Mouse (Mus musculus) stomach, embryonic 14.5 days (tissue): ENCODE data around the gene Sgms1. TPM values are rescaled to one million over a fixed set of nuclear protein-coding genes. Genes with fewer than 3 reads are reported as not detected.

Experiments used
- ATAC-seq: fragments of 200-750 bp; cut with Nextera tagmentation; 2 replicates; pipeline ENCODE4 v1.8.0; 2017; ENCODE audit warnings: low read depth, moderate TSS enrichment; ENCODE audit not compliant: insufficient number of reproducible peaks, insufficient read depth, low FRiP score
- H3K27ac ChIP-seq: fragments of 300-500 bp; sonication (generic); 2 replicates; pipeline ENCODE4 v1.5.1; 2014; ENCODE audit warnings: mild to moderate bottlenecking, low read length, moderate library complexity, mixed read lengths
- H3K27me3 ChIP-seq: fragments of 300-500 bp; sonication (generic); 2 replicates; pipeline ENCODE4 v1.6.1; 2014; ENCODE audit warnings: low read length, control low read depth, mixed read lengths; ENCODE audit not compliant: control insufficient read depth, insufficient read depth
- H3K36me3 ChIP-seq: fragments of 300-500 bp; sonication (generic); 2 replicates; pipeline ENCODE4 v1.6.1; 2014; ENCODE audit warnings: mild to moderate bottlenecking, control low read depth, low read length, moderate library complexity, mixed read lengths; ENCODE audit not compliant: control insufficient read depth, insufficient read depth
- H3K4me1 ChIP-seq: fragments of 300-500 bp; sonication (generic); 2 replicates; pipeline ENCODE4 v1.6.1; 2014; ENCODE audit warnings: low read length, control low read depth, mixed read lengths; ENCODE audit not compliant: control insufficient read depth, insufficient read depth
- H3K4me2 ChIP-seq: fragments of 300-500 bp; sonication (generic); replicated peaks from 2 replicates; pipeline ENCODE4 v1.6.1; 2014; ENCODE audit warnings: low read depth, low read length, control low read depth
- H3K4me3 ChIP-seq: fragments of 300-500 bp; sonication (generic); 2 replicates; pipeline ENCODE4 v1.5.1; 2014; ENCODE audit warnings: low read depth, low read length, control low read depth
- H3K9ac ChIP-seq: fragments of 300-500 bp; sonication (generic); replicated peaks from 2 replicates; pipeline ENCODE4 v1.6.1; 2014; ENCODE audit warnings: low read depth, mild to moderate bottlenecking, control low read depth, low read length, moderate library complexity, mixed read lengths
- H3K9me3 ChIP-seq: fragments of 300-500 bp; sonication (generic); 2 replicates; pipeline ENCODE4 v1.6.1; 2016; ENCODE audit warnings: low read depth, low read length, control low read depth; ENCODE audit not compliant: control insufficient read depth
- WGBS: fragments of 180-500 bp; shearing (Covaris S2); extraction: QIAGEN DNeasy Blood & Tissue Kit; methylation state at CpG from one replicate; pipeline ENCODE4 v1.1.7; 2014; 5-methylcytosine and 5-hydroxymethylcytosine counted together
- polyA plus RNA-seq: library from polyadenylated mRNA; unstranded; fragments of >200 nt; fragmentation: Nextera tagmentation; extraction: Ambion mirVana; gene quantifications from 2 replicates; pipeline ENCODE4 v1.2.1, GENCODE M21; 2014

The Sgms1 gene
- polyA plus RNA-seq, 1 experiment from 2014 or later = 50.9 TPM

GRCm38 (mm10) chr19:32164128-32164527 lies 225.4 kb downstream of the Sgms1 start:
- Histone ChIP-seq H3K9me3 (no peaks in the 10 kb centered on the region), H3K27ac (no peak overlapping the region), H3K9ac (no peak overlapping the region), H3K4me2 (no peak overlapping the region), H3K4me1 (no peaks in the 10 kb centered on the region), H3K36me3 (peaks cover 4% of the 10 kb centered on the region; the same call in 1 of the 2 replicates), H3K27me3 (no peaks in the 10 kb centered on the region), H3K4me3 (no peak overlapping the region)
- no peak for ATAC-seq
- 94% methylated on average over 4 of the region's 4 CpGs for WGBS

- Histone ChIP-seq H3K4me3 (no peak overlapping the region), H3K36me3 (peaks cover 8% of the 10 kb centered on the region; the same call in 1 of the 2 replicates), H3K27me3 (no peaks in the 10 kb centered on the region), H3K9me3 (no peaks in the 10 kb centered on the region), H3K4me2 (no peak overlapping the region), H3K27ac (no peak overlapping the region), H3K4me1 (no peaks in the 10 kb centered on the region), H3K9ac (no peak overlapping the region)
- WGBS = 93% methylated on average over 7 of the region's 7 CpGs
- no peak for ATAC-seq
Observed at GRCm38 (mm10) chr19:32159944-32160343, 229.6 kb downstream of the Sgms1 start.

- ATAC-seq = no peak
- Histone ChIP-seq H3K9me3 (no peaks in the 10 kb centered on the region), H3K27ac (no peak overlapping the region), H3K36me3 (peaks cover 8% of the 10 kb centered on the region; the same call in 1 of the 2 replicates), H3K4me3 (no peak overlapping the region), H3K9ac (no peak overlapping the region), H3K4me1 (no peaks in the 10 kb centered on the region), H3K27me3 (no peaks in the 10 kb centered on the region), H3K4me2 (no peak overlapping the region)
- WGBS = 97% methylated on average over 1 of the region's 1 CpGs
Observed at GRCm38 (mm10) chr19:32159168-32159567, 230.3 kb downstream of the Sgms1 start.

GRCm38 (mm10) chr19:32157045-32157444 lies 232.5 kb downstream of the Sgms1 start:
- peaks cover 8% of the 10 kb centered on the region; the same call in 1 of the 2 replicates for H3K36me3 ChIP-seq
- ATAC-seq = no peak
- no peaks in the 10 kb centered on the region for H3K27me3 ChIP-seq
- no peak overlapping the region for H3K4me3 ChIP-seq
- no peaks in the 10 kb centered on the region for H3K9me3 ChIP-seq
- H3K4me1 ChIP-seq = no peaks in the 10 kb centered on the region
- H3K27ac ChIP-seq = no peak overlapping the region
- WGBS = 76% methylated on average over 6 of the region's 6 CpGs
- H3K4me2 ChIP-seq = no peak overlapping the region
- H3K9ac ChIP-seq = no peak overlapping the region

- no peaks in the 10 kb centered on the region for H3K9me3 ChIP-seq
- WGBS = 66% methylated on average over 6 of the region's 6 CpGs
- H3K4me1 ChIP-seq = no peaks in the 10 kb centered on the region
- no peak overlapping the region for H3K4me3 ChIP-seq
- H3K27me3 ChIP-seq = no peaks in the 10 kb centered on the region
- no peak overlapping the region for H3K27ac ChIP-seq
- H3K4me2 ChIP-seq = no peak overlapping the region
- no peaks in the 10 kb centered on the region; the same call in 1 of the 2 replicates for H3K36me3 ChIP-seq
- H3K9ac ChIP-seq = no peak overlapping the region
- ATAC-seq = no peak
Observed at GRCm38 (mm10) chr19:32152529-32152928, 237.0 kb downstream of the Sgms1 start.

- no peak overlapping the region for H3K9ac ChIP-seq
- no peaks in the 10 kb centered on the region; the same call in 1 of the 2 replicates for H3K36me3 ChIP-seq
- H3K27me3 ChIP-seq = no peaks in the 10 kb centered on the region
- no peaks in the 10 kb centered on the region for H3K9me3 ChIP-seq
- 65% methylated on average over 5 of the region's 5 CpGs for WGBS
- no peak overlapping the region for H3K4me2 ChIP-seq
- no peaks in the 10 kb centered on the region for H3K4me1 ChIP-seq
- H3K27ac ChIP-seq = no peak overlapping the region
- H3K4me3 ChIP-seq = no peak overlapping the region
- ATAC-seq = no peak
Observed at GRCm38 (mm10) chr19:32148710-32149109, 240.8 kb downstream of the Sgms1 start.

GRCm38 (mm10) chr19:32142383-32142782 lies 247.1 kb downstream of the Sgms1 start:
- H3K27me3 ChIP-seq = no peaks in the 10 kb centered on the region
- no peak for ATAC-seq
- no peak overlapping the region for H3K4me3 ChIP-seq
- no peak overlapping the region for H3K27ac ChIP-seq
- whole genome bisulfite sequencing = 81% methylated on average over 6 of the region's 6 CpGs
- no peaks in the 10 kb centered on the region for H3K4me1 ChIP-seq
- H3K9ac ChIP-seq = no peak overlapping the region
- no peak overlapping the region for H3K4me2 ChIP-seq
- H3K9me3 ChIP-seq = no peaks in the 10 kb centered on the region
- H3K36me3 ChIP-seq = no peaks in the 10 kb centered on the region

GRCm38 (mm10) chr19:32138361-32139088 lies 251.0 kb downstream of the Sgms1 start:
- Histone ChIP-seq H3K27ac (no peak overlapping the region), H3K4me3 (no peak overlapping the region), H3K27me3 (no peaks in the 10 kb centered on the region), H3K36me3 (no peaks in the 10 kb centered on the region), H3K4me1 (no peaks in the 10 kb centered on the region), H3K4me2 (no peak overlapping the region), H3K9me3 (no peaks in the 10 kb centered on the region), H3K9ac (no peak overlapping the region)
- ATAC-seq = no peak
- 74% methylated on average over 14 of the region's 14 CpGs for WGBS

- Histone ChIP-seq H3K27me3 (no peaks in the 10 kb centered on the region), H3K4me1 (no peaks in the 10 kb centered on the region), H3K27ac (no peak overlapping the region), H3K9ac (no peak overlapping the region), H3K4me2 (no peak overlapping the region), H3K4me3 (no peak overlapping the region), H3K36me3 (no peaks in the 10 kb centered on the region), H3K9me3 (no peaks in the 10 kb centered on the region)
- ATAC-seq = no peak
- 88% methylated on average over 5 of the region's 5 CpGs for WGBS
Observed at GRCm38 (mm10) chr19:32137904-32138303, 251.6 kb downstream of the Sgms1 start.
